Mouse (Mus musculus): ENCODE data around the gene Cmss1. TPM values are rescaled to one million over a fixed set of nuclear protein-coding genes. Genes with fewer than 3 reads are reported as not detected.

Cmss1 gene
- polyA plus RNA-seq, 2 experiments: 10.9 to 45.3 TPM

DNA sequence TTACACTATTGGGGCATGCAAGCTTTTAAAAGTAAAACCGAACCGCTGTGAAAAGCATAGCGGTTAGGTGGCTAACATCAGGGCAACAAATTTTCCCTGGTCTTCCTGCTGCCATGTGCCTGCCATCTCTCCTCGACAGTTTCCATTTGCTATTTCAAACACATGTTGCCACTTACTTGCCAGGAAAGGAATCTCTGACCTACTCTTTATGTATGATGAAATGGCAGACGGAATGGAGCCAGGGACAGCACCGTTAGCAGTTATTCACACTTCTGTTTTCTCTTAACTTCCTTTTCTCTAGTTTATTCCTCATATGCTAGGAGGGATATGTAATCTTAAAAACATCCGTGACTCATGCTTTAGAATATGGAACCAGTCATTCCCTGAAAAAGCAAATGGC, 70.2 kb downstream of the Cmss1 start:
- DNase-seq (ENCODE audit: low spot score): peak; percentile 14
- no peak overlapping the region for H3K9ac ChIP-seq (ENCODE audit: low read depth, low read length, severe bottlenecking)
- H3K4me3 ChIP-seq (replicated peaks; ENCODE audit: low read length): no peak overlapping the region
- H3K9me3 ChIP-seq (ENCODE audit: control insufficient read depth, low read length): no peaks in the 10 kb centered on the region
- no peak for ATAC-seq (ENCODE audit: low FRiP score, low read depth)
- no peak for TF ChIP-seq POLR2A (IDR thresholded peaks at IDR 0.05; ENCODE audit: borderline replicate concordance, extremely low read depth, insufficient read depth, insufficient read length)
- H3K27ac ChIP-seq (replicated peaks; ENCODE audit: low read depth, low read length): 0 out of 2 replicates have a peak overlapping the region, but pooled peaks have one; percentile 5
- WGBS: 45% methylated on average over 7 of the region's 7 CpGs
- no peaks in the 10 kb centered on the region for H3K36me3 ChIP-seq (ENCODE audit: control insufficient read depth, insufficient read depth, low read length)
- H3K4me2 ChIP-seq (replicated peaks; ENCODE audit: low read depth, low read length, severe bottlenecking): no peak overlapping the region
- no peaks in the 10 kb centered on the region for H3K27me3 ChIP-seq (ENCODE audit: control insufficient read depth, insufficient read depth, low read length)
- peaks cover 16% of the 10 kb centered on the region for H3K4me1 ChIP-seq (ENCODE audit: control insufficient read depth, insufficient read depth, low read length)

- H3K4me2 ChIP-seq (replicated peaks; ENCODE audit: low read depth, low read length, severe bottlenecking): no peak overlapping the region
- no peak for DNase-seq (ENCODE audit: low spot score)
- no peaks in the 10 kb centered on the region for H3K36me3 ChIP-seq (ENCODE audit: control insufficient read depth, insufficient read depth, low read length)
- 85% methylated on average over 1 of the region's 1 CpGs for WGBS
- no peak overlapping the region for H3K4me3 ChIP-seq (replicated peaks; ENCODE audit: low read length)
- ATAC-seq (ENCODE audit: low FRiP score, low read depth): no peak
- peaks cover 19% of the 10 kb centered on the region for H3K4me1 ChIP-seq (ENCODE audit: control insufficient read depth, insufficient read depth, low read length)
- H3K27me3 ChIP-seq (ENCODE audit: control insufficient read depth, insufficient read depth, low read length): no peaks in the 10 kb centered on the region
- no peak overlapping the region for H3K27ac ChIP-seq (replicated peaks; ENCODE audit: low read depth, low read length)
- H3K9me3 ChIP-seq (ENCODE audit: control insufficient read depth, low read length): no peaks in the 10 kb centered on the region
- TF ChIP-seq POLR2A (IDR thresholded peaks at IDR 0.05; ENCODE audit: borderline replicate concordance, extremely low read depth, insufficient read depth, insufficient read length): no peak
- no peak overlapping the region for H3K9ac ChIP-seq (ENCODE audit: low read depth, low read length, severe bottlenecking)
Observed at GRCm38 (mm10) chr16:57534811-57535210, 71.9 kb downstream of the Cmss1 start.

DNA sequence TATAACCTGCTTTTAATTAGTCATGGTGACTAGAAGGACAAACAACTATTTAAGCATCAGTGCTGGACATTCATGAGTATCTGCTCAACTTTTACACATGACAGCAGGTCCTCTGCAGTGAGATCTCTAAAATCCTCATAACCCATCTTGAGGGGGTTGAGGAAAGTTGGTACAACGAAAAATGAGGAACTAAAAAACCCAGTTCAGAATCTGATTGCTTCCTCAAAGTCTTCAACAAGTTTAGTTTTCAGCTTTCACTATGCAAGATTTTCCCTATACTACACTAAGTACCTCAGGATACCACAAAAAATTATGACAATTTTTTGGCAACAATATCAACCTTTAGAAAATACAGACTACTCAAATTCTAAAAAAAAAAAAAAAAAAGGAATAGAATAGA, 72.3 kb downstream of the Cmss1 start:
- no peak overlapping the region for H3K27ac ChIP-seq (replicated peaks; ENCODE audit: low read depth, low read length)
- H3K4me3 ChIP-seq (replicated peaks; ENCODE audit: low read length): no peak overlapping the region
- no peak for TF ChIP-seq POLR2A (IDR thresholded peaks at IDR 0.05; ENCODE audit: borderline replicate concordance, extremely low read depth, insufficient read depth, insufficient read length)
- H3K9me3 ChIP-seq (ENCODE audit: control insufficient read depth, low read length): no peaks in the 10 kb centered on the region
- no peaks in the 10 kb centered on the region for H3K27me3 ChIP-seq (ENCODE audit: control insufficient read depth, insufficient read depth, low read length)
- no peak overlapping the region for H3K4me2 ChIP-seq (replicated peaks; ENCODE audit: low read depth, low read length, severe bottlenecking)
- DNase-seq (ENCODE audit: low spot score): no peak
- 92% methylated on average over 1 of the region's 1 CpGs for WGBS
- H3K36me3 ChIP-seq (ENCODE audit: control insufficient read depth, insufficient read depth, low read length): no peaks in the 10 kb centered on the region
- H3K4me1 ChIP-seq (ENCODE audit: control insufficient read depth, insufficient read depth, low read length): peaks cover 19% of the 10 kb centered on the region
- no peak overlapping the region for H3K9ac ChIP-seq (ENCODE audit: low read depth, low read length, severe bottlenecking)
- no peak for ATAC-seq (ENCODE audit: low FRiP score, low read depth)

GRCm38 (mm10) chr16:57532081-57532493, 74.6 kb downstream of the Cmss1 start:
- Histone ChIP-seq H3K9ac (ENCODE audit: low read depth, low read length, severe bottlenecking) (no peak overlapping the region), H3K4me1 (ENCODE audit: control insufficient read depth, insufficient read depth, low read length) (peaks cover 17% of the 10 kb centered on the region), H3K36me3 (ENCODE audit: control insufficient read depth, insufficient read depth, low read length) (no peaks in the 10 kb centered on the region), H3K27me3 (ENCODE audit: control insufficient read depth, insufficient read depth, low read length) (no peaks in the 10 kb centered on the region), H3K27ac (replicated peaks; ENCODE audit: low read depth, low read length) (peak overlapping the region; percentile 33; the same call in 1 of the 2 replicates), H3K4me2 (replicated peaks; ENCODE audit: low read depth, low read length, severe bottlenecking) (no peak overlapping the region), H3K9me3 (ENCODE audit: control insufficient read depth, low read length) (no peaks in the 10 kb centered on the region), H3K4me3 (replicated peaks; ENCODE audit: low read length) (no peak overlapping the region)
- ATAC-seq (ENCODE audit: low FRiP score, low read depth): peak; percentile 45; the same call in 1 of the 2 replicates
- WGBS: 12% methylated on average over 6 of the region's 6 CpGs
- peak; percentile 77 for DNase-seq (ENCODE audit: low spot score)
- TF ChIP-seq POLR2A (IDR thresholded peaks at IDR 0.05; ENCODE audit: borderline replicate concordance, extremely low read depth, insufficient read depth, insufficient read length): no peak

DNA sequence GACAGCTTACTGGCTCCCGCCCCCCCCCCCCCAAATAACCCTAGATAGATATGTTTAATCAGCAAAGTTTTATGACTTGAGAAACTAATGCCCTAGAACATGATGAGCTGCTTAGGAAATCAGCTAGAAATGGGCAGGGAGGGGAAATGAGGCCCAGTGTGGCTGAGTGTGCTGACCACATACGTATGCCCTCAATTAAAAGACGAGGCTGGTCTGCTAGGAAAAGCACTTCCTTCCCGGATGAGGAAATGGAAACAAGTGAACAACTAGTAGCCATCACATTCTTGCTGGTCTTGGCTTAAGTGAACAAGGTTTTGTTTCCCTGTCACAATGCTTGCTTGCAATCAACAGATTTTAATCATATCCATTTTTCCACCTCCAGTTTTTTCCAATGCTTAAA, 76.1 kb downstream of the Cmss1 start:
- no peaks in the 10 kb centered on the region for H3K9me3 ChIP-seq (ENCODE audit: control insufficient read depth, low read length)
- no peak overlapping the region for H3K27ac ChIP-seq (replicated peaks; ENCODE audit: low read depth, low read length)
- H3K27me3 ChIP-seq (ENCODE audit: control insufficient read depth, insufficient read depth, low read length): no peaks in the 10 kb centered on the region
- no peak for TF ChIP-seq POLR2A (IDR thresholded peaks at IDR 0.05; ENCODE audit: borderline replicate concordance, extremely low read depth, insufficient read depth, insufficient read length)
- no peak overlapping the region for H3K4me3 ChIP-seq (replicated peaks; ENCODE audit: low read length)
- DNase-seq (ENCODE audit: low spot score) (no peak), ATAC-seq (ENCODE audit: low FRiP score, low read depth) (no peak)
- no peak overlapping the region for H3K9ac ChIP-seq (ENCODE audit: low read depth, low read length, severe bottlenecking)
- H3K4me2 ChIP-seq (replicated peaks; ENCODE audit: low read depth, low read length, severe bottlenecking): no peak overlapping the region
- H3K36me3 ChIP-seq (ENCODE audit: control insufficient read depth, insufficient read depth, low read length): no peaks in the 10 kb centered on the region
- WGBS: 63% methylated on average over 4 of the region's 4 CpGs
- H3K4me1 ChIP-seq (ENCODE audit: control insufficient read depth, insufficient read depth, low read length): peaks cover 17% of the 10 kb centered on the region

GRCm38 (mm10) chr16:57528457-57528856, 78.2 kb downstream of the Cmss1 start:
- no peak overlapping the region for H3K9ac ChIP-seq (ENCODE audit: low read depth, low read length, severe bottlenecking)
- no peak overlapping the region for H3K4me3 ChIP-seq (replicated peaks; ENCODE audit: low read length)
- no peaks in the 10 kb centered on the region for H3K27me3 ChIP-seq (ENCODE audit: control insufficient read depth, insufficient read depth, low read length)
- 81% methylated on average over 4 of the region's 4 CpGs for WGBS
- H3K4me1 ChIP-seq (ENCODE audit: control insufficient read depth, insufficient read depth, low read length): peaks cover 15% of the 10 kb centered on the region
- no peak overlapping the region for H3K4me2 ChIP-seq (replicated peaks; ENCODE audit: low read depth, low read length, severe bottlenecking)
- no peak overlapping the region for H3K27ac ChIP-seq (replicated peaks; ENCODE audit: low read depth, low read length)
- H3K36me3 ChIP-seq (ENCODE audit: control insufficient read depth, insufficient read depth, low read length): no peaks in the 10 kb centered on the region
- DNase-seq (ENCODE audit: low spot score) (no peak), ATAC-seq (ENCODE audit: low FRiP score, low read depth) (no peak)
- no peaks in the 10 kb centered on the region for H3K9me3 ChIP-seq (ENCODE audit: control insufficient read depth, low read length)
- no peak for TF ChIP-seq POLR2A (IDR thresholded peaks at IDR 0.05; ENCODE audit: borderline replicate concordance, extremely low read depth, insufficient read depth, insufficient read length)

Data from limb, embryonic 14.5 days (tissue).